Mouse (Mus musculus): ENCODE measurements at regions not wholly inside any gene's neighbourhood (a gene's known extent, or its start where the extent isn't known, plus 50 kb on each side); places are given as distances from the start of the nearest gene placed in this dataset.
A peak's percentile ranks its signal among the peaks of the same experiment; 100 is the strongest.

DNA sequence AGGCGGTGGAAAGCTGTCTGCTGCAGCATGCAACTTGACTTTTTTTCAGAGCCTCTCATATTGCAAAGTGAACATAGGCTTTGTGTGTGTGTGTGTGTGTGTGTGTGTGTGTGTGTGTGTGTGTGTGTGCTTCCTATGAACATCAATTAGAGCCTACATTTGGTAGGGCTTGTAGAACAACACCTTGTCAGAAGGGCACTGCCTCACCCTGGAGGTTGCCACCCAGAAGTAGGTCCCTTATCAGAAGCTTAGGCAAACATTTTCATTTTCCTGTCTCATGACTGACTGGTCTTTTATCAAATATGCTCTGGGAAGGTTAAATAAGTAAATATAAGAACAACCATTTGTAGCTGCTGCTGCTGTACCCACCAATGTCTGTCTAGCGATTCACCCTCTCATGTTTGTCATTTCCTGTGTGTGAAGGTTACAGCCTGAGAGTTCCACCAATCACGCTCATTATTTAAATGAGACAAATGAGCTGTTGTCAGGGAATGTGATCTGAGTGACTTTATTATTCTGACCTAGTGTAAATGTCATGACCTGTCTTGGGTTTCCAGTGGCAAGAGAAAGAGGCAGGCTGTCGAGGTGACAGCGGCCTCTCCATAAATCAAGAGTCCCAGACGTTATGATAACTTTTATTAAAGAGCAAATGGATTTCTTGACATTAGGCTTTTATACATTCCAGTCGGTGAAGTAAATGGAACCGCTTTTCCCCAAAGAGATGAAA, 310.1 kb downstream of the Irx1 start:
- peak in 1 of 2 experiments; percentile 11 for DNase-seq

DNA sequence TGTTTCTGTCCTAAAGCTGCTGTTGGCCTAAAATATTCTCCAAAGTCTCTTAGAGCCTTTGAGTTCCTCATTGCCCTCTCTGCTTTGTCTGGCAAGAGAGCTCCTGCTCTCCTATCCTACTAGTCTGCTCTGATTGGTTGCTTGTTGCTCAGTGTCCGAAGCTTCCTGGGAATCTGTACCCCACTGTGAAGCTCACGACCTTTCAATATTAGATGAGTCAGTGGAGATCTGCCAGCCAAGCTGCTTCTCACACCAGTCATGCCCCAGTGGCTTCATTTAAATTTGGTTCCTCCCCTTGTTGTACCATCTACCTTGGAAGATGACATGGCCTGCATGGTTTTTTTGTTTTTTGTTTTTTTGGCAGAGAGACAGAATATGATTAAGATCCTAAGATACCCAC, 313.6 kb downstream of the Irx1 start:
- DNase-seq, result no peak

- no peak for DNase-seq
Observed at GRCm38 (mm10) chr13:71649031-71649430, 314.5 kb downstream of the Irx1 start.

DNA sequence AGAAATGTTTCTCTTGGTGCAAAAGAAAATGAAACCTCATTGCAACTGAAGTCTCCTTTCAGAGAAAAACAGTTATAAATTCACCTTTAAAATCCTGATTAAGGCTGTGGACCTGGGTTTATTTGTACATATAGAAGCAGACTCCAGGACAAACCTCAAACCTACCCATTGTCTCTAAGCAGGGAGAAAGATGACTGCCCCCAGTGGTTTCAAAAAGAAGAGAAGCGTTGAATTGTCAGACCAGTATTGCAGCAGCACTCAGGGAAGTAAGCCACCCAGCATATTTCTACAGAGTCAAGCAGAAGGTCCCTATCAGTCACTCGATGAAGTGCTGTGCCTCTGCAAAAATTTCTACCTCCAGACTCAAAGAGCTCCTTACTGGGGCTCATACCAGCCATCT, 332.1 kb downstream of the Irx1 start:
- DNase-seq, result no peak

- DNase-seq, result no peak
Observed at GRCm38 (mm10) chr13:71617198-71617597, 346.3 kb downstream of the Irx1 start.

- DNase-seq, result no peak
Observed at GRCm38 (mm10) chr13:71612393-71613179, 350.9 kb downstream of the Irx1 start.

DNA sequence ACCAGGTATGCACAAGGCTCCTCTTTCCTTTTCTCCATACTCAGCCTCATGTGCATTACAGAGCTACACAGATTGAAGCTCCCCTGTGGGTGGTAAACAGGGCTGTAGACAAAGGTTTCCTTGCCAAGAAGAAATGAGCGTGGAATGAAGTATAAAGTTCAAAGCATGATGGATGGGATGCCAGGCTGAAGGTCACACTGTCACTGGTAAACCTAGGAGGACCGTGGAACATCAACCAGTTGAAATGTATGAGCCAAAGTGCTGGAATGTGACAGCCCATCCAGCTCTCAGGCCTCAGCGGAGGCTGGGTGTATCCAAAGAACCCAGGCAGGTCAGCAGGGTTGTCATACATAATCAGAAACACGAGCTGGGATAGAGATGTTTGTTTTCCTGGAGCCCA, 381.0 kb downstream of the Irx1 start:
- peak in 1 of 2 experiments; percentile 2 for DNase-seq

DNA sequence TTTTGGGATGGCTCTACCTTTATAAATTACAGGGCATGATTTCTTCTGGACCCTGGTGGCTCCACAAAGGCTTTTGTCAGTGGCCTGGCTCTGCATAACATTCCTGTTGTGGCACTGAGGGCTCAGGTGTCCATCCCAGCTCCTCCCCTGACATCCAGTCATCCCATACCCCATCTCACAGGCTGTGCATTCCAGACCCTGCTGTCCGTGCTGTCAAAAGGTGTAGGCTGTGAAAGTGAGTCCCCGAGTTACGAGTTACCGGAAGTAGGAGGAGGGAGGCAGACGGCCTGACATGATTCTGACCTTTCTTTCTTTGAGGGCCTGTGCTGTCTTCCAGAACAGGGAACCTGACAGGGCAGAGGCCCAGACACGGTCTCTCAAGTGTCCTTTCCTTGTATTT, 397.6 kb downstream of the Irx1 start:
- peak in 1 of 2 experiments; percentile 5 for DNase-seq

DNA sequence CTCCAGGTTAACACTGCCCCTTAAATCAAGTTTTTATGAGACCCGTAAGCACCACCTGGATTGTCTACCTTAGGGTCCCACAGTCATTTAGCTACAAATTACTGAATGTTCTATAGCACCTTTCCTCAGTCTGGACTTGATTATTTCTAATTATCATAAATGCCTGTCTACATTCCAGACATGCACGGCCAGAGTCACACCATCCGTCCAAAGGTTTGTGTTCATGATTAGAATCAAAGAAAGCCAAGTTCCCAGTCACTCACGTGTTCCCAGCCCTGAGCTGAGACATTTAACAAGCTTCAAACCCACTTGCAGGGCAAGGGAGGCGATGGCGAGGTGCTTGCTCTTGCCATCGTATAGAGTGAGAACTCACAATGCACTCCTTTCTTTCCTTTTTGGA, 398.1 kb downstream of the Irx1 start:
- DNase-seq, result peak; percentile 10 to 36

DNA sequence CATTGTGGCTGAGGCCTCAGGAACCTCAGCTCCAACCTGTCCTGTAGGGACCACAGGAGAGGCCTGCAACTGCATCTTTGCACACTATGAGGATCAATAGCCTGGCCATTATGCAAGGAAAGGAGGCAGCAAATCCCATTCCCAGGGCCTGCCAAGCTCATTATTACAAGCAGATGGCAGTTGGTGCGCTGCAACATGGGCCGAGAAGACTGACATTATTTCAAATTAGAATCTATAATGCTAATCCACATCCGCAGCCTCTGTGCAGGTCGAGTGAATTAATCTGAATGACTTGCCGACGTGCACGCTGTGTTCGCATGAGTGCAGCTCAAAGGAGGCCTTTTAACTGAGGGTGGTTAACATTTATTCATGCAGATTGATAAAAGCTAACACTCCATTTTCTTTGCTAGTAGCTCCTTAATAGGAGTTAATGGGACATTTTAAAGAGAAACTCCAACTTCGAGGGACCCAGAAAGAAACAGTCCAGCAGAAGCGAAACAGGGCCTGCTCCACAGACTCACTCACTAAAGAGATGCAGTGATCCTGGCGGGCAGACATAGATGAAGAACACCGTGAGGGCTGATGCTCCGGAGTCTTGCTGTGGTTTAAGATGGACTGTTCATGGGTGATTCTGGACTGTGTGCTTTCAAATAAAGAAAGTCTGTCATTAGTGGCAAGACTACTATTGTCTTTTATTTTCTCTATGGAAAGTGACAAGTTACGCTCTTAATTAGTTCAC, 404.9 kb downstream of the Irx1 start:
- no peak for DNase-seq

DNA sequence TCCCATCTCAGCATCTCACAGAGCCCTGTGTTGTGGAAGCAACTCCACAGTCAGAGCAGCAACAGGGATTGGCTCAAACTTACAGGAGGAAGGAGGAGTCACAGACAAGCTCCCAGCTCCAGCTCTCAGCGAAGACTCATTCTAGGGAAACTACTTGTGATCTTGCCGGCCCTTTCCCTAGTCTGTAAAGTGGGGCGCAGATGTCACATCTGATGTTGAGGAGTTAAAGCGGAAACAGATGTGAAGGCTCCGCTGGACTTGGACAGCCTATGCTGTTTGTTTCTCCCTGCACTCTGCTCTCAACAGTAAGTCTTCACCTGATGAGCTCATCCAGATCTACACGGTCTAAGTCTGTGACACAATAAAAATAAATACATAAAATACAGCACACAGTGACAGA, 408.1 kb downstream of the Irx1 start:
- DNase-seq, result no peak

DNA sequence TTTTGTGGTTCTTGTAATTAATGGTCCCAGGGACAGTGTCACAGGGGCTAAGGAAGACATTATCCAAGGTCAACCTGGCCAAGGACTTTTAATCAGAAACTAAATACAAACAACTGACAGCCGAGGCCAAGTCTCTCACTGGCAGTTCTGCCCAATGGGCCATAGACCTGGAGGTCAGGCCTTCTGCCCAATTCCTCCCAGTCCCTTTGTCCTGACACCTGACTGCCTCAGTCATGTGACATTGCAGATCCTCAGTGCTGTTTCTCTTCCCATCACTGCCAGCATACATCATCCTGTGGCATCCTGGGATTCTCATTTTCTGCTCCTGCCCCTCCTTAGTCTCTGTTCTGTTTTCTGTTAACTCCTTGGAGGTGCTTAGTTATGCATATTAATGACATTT, 413.4 kb downstream of the Irx1 start:
- peak in 1 of 2 experiments; percentile 4 for DNase-seq

- no peak for DNase-seq
Observed at GRCm38 (mm10) chr13:71549206-71549831, 414.2 kb downstream of the Irx1 start.

- DNase-seq, result no peak
Observed at GRCm38 (mm10) chr13:71538226-71538625, 425.3 kb downstream of the Irx1 start.

DNA sequence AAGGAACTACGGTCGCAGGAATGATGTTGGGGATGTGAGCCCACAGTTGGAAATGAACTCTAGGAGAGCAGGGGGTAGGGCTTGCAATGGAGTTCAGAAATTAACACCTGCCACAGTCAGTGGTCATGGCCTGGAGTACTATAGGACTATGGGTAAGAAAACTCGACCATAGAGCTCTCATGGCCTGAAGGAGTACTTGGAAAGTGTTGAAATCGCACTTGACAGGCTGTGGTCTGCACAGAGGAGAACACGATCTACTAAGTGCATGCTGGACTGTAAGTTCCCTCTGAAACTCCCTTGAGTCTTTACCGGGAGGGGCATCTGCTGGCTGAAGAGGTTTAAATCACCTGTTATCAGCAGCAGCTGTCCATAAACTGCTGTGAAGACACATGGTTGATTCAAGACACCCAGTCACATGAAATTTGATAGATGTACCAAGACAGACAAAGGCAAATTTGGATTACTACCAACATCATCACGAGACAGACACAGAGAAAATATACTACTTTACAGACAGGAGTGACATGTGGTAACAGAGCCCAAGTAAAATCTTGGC, 430.6 kb downstream of the Irx1 start:
- no peak for DNase-seq

- DNase-seq, result peak; percentile 9 to 32
Observed at GRCm38 (mm10) chr13:71529397-71530122, 434.0 kb downstream of the Irx1 start.

DNA sequence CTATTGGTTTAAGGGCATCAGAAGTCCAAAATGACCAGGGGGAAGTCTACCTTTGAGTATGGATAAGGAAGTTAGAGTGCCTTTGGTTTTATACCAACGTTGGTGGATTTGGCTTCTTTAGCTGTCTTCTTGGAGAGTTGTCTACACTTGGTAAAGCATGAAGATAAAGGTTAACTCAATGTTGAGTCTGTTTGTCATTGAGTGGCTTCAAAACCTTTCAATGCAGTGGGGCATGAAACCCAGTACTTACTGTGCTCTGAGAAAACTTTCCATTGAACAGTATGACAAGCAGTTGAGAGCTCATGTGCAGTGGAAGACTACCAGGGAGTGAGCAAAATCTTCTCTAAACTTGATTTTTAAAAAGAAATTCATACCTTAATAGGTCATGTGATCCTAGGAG, 445.7 kb downstream of the Irx1 start:
- no peak for DNase-seq

DNA sequence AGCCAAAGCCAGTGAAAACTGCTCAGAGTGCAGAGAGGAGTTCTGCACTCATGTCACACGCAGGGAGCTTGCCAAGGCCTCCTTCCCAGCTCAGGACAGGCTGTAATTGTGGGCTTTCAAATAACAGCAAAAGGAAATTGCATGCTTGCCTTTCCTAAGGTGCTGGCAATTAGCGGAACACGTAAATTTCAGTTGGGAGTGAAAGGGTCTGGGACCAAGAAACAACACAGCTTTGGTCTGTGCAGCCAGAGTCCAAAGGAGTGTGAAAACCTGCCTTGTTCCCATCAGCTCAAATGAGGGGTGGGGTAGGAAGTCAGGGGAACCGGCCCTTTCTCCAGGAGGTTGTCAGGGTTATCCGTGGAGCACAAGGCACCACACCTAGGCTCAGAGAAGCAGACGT, 450.3 kb downstream of the Irx1 start:
- DNase-seq, result no peak

- DNase-seq, result peak; percentile 43 to 71
Observed at GRCm38 (mm10) chr13:71507956-71508401, 455.5 kb downstream of the Irx1 start.

GRCm38 (mm10) chr13:71507421-71507931, 456.0 kb downstream of the Irx1 start:
- DNase-seq, result peak; percentile 58 to 74

DNA sequence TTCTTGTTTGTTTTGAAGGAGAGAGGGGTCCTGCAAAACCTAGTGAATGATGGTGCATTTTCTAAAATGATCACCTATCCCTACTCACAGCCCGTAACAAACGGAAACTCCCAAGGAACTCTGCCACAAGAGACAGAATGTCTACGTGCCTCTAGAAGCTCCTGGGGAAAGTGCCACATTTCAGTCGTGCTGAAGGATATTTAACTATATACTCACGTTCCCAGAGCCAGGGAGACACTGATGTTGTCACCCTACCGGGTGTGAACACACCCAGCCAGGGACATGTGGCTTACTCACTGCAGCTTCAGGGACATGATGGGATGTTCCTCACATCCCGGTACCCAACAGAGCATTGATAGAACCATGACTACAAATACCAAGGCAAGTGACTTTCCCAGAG, 456.7 kb downstream of the Irx1 start:
- no peak for DNase-seq

DNA sequence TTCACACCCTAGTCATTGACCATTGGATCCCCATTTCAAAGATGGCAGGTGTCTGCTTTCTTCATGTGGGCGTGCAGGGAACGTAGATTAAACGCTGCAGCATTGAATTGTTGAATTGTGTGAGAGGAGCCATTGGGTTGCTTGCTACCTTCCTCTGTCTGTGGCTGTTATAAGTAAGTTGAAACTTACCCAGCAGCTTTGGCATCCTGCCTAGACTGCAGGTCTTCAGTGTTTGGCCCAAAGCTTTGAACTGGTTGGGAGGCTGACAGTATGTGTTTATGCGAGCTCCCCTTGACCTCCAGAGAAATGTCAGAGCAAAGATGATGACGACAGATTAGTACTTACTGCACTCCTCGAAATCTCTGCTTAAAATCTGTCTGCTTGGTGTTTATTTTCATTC, 473.8 kb downstream of the Irx1 start:
- DNase-seq, result no peak

Data from kidney, postnatal 4 days (tissue).